Mouse (Mus musculus): ENCODE data around the gene Snx9. TPM values are rescaled to one million over a fixed set of nuclear protein-coding genes. Genes with fewer than 3 reads are reported as not detected.

Gene Snx9
- polyA plus RNA-seq, 1 experiment, result 66.3 TPM

GRCm38 (mm10) chr17:5872506-5872905 is 31.4 kb downstream of the Snx9 start:
- Histone ChIP-seq H3K4me1 (ENCODE audit: control insufficient read depth, insufficient read depth, insufficient read length, low read length) (peaks cover 32% of the 10 kb centered on the region), H3K27ac (ENCODE audit: insufficient read depth, low read depth, low read length) (no peak overlapping the region), H3K27me3 (ENCODE audit: control insufficient read depth, insufficient read depth, low read length) (no peaks in the 10 kb centered on the region), H3K36me3 (ENCODE audit: control insufficient read depth, insufficient read depth, low read length) (0 out of 2 replicates have a peak, but pooled peaks cover 2% of the 10 kb centered on the region), H3K4me3 (ENCODE audit: low read depth, low read length) (no peak overlapping the region)
- TF ChIP-seq CTCF (IDR thresholded peaks at IDR 0.05; ENCODE audit: extremely low read depth, insufficient read length, insufficient replicate concordance, low read depth, low read length) (no peak), POLR2A (IDR thresholded peaks at IDR 0.05; ENCODE audit: low read depth, low read length) (no peak)
- WGBS, result 52% methylated on average over 12 of the region's 12 CpGs

GRCm38 (mm10) chr17:5874565-5874964 is 33.4 kb downstream of the Snx9 start:
- H3K36me3 ChIP-seq (ENCODE audit: control insufficient read depth, insufficient read depth, low read length), result 0 out of 2 replicates have a peak, but pooled peaks cover 2% of the 10 kb centered on the region
- WGBS, result 89% methylated on average over 1 of the region's 1 CpGs
- no peak overlapping the region for H3K4me3 ChIP-seq (ENCODE audit: low read depth, low read length)
- no peak overlapping the region for H3K27ac ChIP-seq (ENCODE audit: insufficient read depth, low read depth, low read length)
- no peaks in the 10 kb centered on the region for H3K27me3 ChIP-seq (ENCODE audit: control insufficient read depth, insufficient read depth, low read length)
- TF ChIP-seq CTCF (IDR thresholded peaks at IDR 0.05; ENCODE audit: extremely low read depth, insufficient read length, insufficient replicate concordance, low read depth, low read length), result no peak
- TF ChIP-seq POLR2A (IDR thresholded peaks at IDR 0.05; ENCODE audit: low read depth, low read length), result no peak
- H3K4me1 ChIP-seq (ENCODE audit: control insufficient read depth, insufficient read depth, insufficient read length, low read length), result peaks cover 13% of the 10 kb centered on the region

- H3K4me1 ChIP-seq (ENCODE audit: control insufficient read depth, insufficient read depth, insufficient read length, low read length), result peaks cover 9% of the 10 kb centered on the region; the same call in 1 of the 2 replicates
- H3K36me3 ChIP-seq (ENCODE audit: control insufficient read depth, insufficient read depth, low read length), result no peaks in the 10 kb centered on the region
- H3K4me3 ChIP-seq (ENCODE audit: low read depth, low read length), result no peak overlapping the region
- no peak overlapping the region for H3K27ac ChIP-seq (ENCODE audit: insufficient read depth, low read depth, low read length)
- 87% methylated on average over 10 of the region's 10 CpGs for WGBS
- TF ChIP-seq POLR2A (IDR thresholded peaks at IDR 0.05; ENCODE audit: low read depth, low read length), result no peak
- TF ChIP-seq CTCF (IDR thresholded peaks at IDR 0.05; ENCODE audit: extremely low read depth, insufficient read length, insufficient replicate concordance, low read depth, low read length), result no peak
- H3K27me3 ChIP-seq (ENCODE audit: control insufficient read depth, insufficient read depth, low read length), result no peaks in the 10 kb centered on the region
Observed at GRCm38 (mm10) chr17:5877611-5878157, 36.6 kb downstream of the Snx9 start.

GRCm38 (mm10) chr17:5878878-5879277 is 37.7 kb downstream of the Snx9 start:
- WGBS, result 94% methylated on average over 4 of the region's 4 CpGs
- Histone ChIP-seq H3K4me3 (ENCODE audit: low read depth, low read length) (no peak overlapping the region), H3K27ac (ENCODE audit: insufficient read depth, low read depth, low read length) (no peak overlapping the region), H3K4me1 (ENCODE audit: control insufficient read depth, insufficient read depth, insufficient read length, low read length) (peaks cover 9% of the 10 kb centered on the region; the same call in 1 of the 2 replicates), H3K36me3 (ENCODE audit: control insufficient read depth, insufficient read depth, low read length) (no peaks in the 10 kb centered on the region), H3K27me3 (ENCODE audit: control insufficient read depth, insufficient read depth, low read length) (no peaks in the 10 kb centered on the region)
- TF ChIP-seq POLR2A (IDR thresholded peaks at IDR 0.05; ENCODE audit: low read depth, low read length) (no peak), CTCF (IDR thresholded peaks at IDR 0.05; ENCODE audit: extremely low read depth, insufficient read length, insufficient replicate concordance, low read depth, low read length) (no peak)

GRCm38 (mm10) chr17:5885474-5885873 is 44.3 kb downstream of the Snx9 start:
- H3K4me3 ChIP-seq (ENCODE audit: low read depth, low read length), result no peak overlapping the region
- no peaks in the 10 kb centered on the region for H3K27me3 ChIP-seq (ENCODE audit: control insufficient read depth, insufficient read depth, low read length)
- TF ChIP-seq POLR2A (IDR thresholded peaks at IDR 0.05; ENCODE audit: low read depth, low read length), result no peak
- TF ChIP-seq CTCF (IDR thresholded peaks at IDR 0.05; ENCODE audit: extremely low read depth, insufficient read length, insufficient replicate concordance, low read depth, low read length), result no peak
- 33% methylated on average over 8 of the region's 8 CpGs for whole genome bisulfite sequencing
- peaks cover 4% of the 10 kb centered on the region for H3K36me3 ChIP-seq (ENCODE audit: control insufficient read depth, insufficient read depth, low read length)
- H3K4me1 ChIP-seq (ENCODE audit: control insufficient read depth, insufficient read depth, insufficient read length, low read length), result peaks cover 10% of the 10 kb centered on the region
- H3K27ac ChIP-seq (ENCODE audit: insufficient read depth, low read depth, low read length), result no peak overlapping the region

DNA sequence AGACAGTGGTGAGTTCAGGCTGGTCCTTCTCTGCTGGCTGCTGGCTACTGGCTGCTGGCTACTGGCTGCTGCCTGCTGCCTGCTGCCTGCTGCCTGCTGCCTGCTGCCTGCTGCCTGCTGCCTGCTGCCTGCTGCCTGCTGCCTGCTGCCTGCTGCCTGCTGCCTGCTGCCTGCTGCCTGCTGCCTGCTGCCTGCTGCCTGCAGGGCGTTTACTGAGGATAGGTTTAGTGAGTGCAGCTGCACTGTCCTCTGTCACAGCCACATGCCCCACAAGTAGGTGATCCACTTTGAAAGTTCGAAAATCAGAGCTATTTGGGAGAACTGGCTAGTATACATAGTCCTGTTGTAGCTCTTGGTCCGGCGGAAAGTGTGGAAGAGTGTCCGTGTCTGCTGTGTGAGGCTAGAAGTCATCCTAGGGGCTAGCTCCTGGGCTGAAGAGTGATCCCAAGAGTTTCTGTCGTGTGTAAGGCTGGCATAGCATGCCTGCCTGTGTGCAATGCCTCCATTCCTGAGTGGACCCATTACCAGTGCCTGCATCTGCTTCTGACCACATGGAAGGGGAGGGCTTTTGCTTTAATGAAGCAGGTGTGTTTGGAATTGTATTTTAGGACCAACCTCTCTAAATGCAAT is 45.2 kb downstream of the Snx9 start:
- TF ChIP-seq POLR2A (IDR thresholded peaks at IDR 0.05; ENCODE audit: low read depth, low read length) (no peak), CTCF (IDR thresholded peaks at IDR 0.05; ENCODE audit: extremely low read depth, insufficient read length, insufficient replicate concordance, low read depth, low read length) (no peak)
- 81% methylated on average over 6 of the region's 6 CpGs for WGBS
- Histone ChIP-seq H3K36me3 (ENCODE audit: control insufficient read depth, insufficient read depth, low read length) (peaks cover 10% of the 10 kb centered on the region), H3K4me1 (ENCODE audit: control insufficient read depth, insufficient read depth, insufficient read length, low read length) (peaks cover 13% of the 10 kb centered on the region), H3K27me3 (ENCODE audit: control insufficient read depth, insufficient read depth, low read length) (no peaks in the 10 kb centered on the region), H3K27ac (ENCODE audit: insufficient read depth, low read depth, low read length) (no peak overlapping the region), H3K4me3 (ENCODE audit: low read depth, low read length) (no peak overlapping the region)

DNA sequence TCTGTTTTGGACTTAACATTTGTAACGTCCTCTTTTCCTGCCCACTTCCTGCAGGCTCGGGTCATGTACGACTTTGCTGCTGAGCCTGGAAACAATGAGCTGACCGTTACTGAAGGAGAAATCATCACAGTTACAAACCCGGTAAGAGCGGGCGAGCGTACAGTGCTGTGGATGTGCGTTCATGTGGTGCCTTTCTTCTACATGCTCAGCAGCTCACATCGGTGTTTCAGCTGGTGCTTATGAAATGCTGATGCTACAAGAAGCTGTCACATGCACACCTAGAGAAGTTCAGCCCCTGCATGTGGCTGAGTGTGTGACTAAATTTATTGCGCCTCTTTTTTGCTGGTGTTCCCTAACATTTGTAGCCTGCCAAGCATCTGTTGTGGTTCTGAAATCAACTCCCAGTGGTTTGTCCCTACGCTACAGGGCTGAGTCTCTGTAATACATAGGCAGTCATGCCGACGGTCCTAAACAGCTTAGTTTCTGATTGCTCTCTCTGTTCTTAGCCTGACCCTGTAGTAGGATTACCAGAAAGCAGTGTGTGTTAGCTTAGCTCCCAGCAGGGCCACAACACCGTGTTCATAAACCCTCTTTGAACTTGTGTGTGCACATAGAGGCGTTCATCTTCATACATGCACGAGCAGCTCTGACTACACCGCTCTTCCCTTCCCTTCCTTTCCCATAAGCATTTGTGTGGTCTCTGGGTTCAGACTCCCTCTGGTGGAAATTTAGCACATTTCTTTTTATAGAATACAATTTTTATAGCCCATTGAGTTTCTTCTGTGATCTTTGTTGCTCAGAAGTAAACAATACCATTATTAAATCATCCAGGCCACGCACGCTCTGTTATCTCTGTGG is 46.0 kb downstream of the Snx9 start:
- 61% methylated on average over 20 of the region's 20 CpGs for WGBS
- Histone ChIP-seq H3K27me3 (ENCODE audit: control insufficient read depth, insufficient read depth, low read length) (no peaks in the 10 kb centered on the region), H3K4me3 (ENCODE audit: low read depth, low read length) (no peak overlapping the region), H3K27ac (ENCODE audit: insufficient read depth, low read depth, low read length) (no peak overlapping the region; the same call in 1 of the 2 replicates), H3K36me3 (ENCODE audit: control insufficient read depth, insufficient read depth, low read length) (peaks cover 12% of the 10 kb centered on the region), H3K4me1 (ENCODE audit: control insufficient read depth, insufficient read depth, insufficient read length, low read length) (peaks cover 20% of the 10 kb centered on the region)
- no peak for TF ChIP-seq CTCF (IDR thresholded peaks at IDR 0.05; ENCODE audit: extremely low read depth, insufficient read length, insufficient replicate concordance, low read depth, low read length)
- TF ChIP-seq POLR2A (IDR thresholded peaks at IDR 0.05; ENCODE audit: low read depth, low read length), result no peak
